Mouse (Mus musculus) urinary bladder, postnatal 36 days (tissue): ENCODE measurements around the gene Srsx.
"Not testable (repeated sequence)": the region's sequence is repeated elsewhere in the genome, so short reads cannot be mapped to it uniquely, and the experiment has no call there.

Experiments used
- DNase-seq, 2 experiments: peaks; one replicate each; pipeline ENCODE4 v3.0.0; 2022; ENCODE audit warnings: low spot score in 2 of 2, mixed read lengths in 1 of 2

Srsx gene

DNA sequence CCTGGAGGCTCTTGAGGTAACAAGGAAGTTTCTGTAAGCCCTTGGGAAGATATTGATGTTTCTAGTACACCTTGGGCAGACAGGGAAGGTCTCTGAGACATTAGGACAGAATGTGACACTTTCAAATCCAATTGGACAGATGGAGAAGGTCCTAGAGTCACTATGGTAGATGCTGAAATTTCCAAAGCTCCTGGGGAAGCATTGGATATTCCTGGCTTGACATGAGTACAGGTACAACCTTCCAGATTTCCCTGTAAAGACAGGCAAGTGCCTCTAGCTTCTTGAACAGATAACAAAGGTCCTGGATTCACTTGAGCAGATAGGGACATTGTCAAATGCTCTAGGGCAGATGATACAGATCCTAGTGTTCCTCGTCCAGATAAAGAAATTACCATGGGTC is at the start of gene Srsx:
Srsx (minus strand) TSS at position 101 of the 400 bp plus-strand sequence.
- DNase-seq: not testable (repeated sequence)

DNA sequence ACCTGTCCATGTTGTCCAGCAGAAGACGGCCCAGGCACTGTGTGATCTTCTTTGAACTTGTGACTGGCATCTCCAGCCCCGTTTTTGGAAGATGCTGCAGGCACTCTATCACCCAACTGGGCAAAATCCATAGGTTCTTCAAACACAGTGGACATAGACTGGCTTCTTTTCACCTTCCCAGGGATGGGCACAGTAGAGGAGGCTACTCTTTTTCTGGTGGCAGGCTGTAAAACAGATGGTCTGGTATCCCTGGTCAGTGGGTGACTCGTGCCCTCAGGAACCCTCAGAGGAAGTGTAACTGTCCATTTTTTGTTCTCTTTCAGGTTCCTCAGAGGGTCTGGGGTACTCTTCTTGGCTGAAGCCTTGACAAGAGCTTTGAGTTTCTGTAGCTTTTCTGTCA is 24.5 kb upstream of the Srsx start, which contains the start of gene Gm17577:
Gm17577 (minus strand) TSS at position 101 of the 400 bp plus-strand sequence.
- DNase-seq: not testable (repeated sequence)
